Mouse (Mus musculus) lung, adult 2 months (tissue): ENCODE measurements around the gene Upf1.

Experiments
- CTCF ChIP-seq: fragments of 200-500 bp; IDR thresholded peaks from 2 replicates; pipeline ENCODE4 v1.5.1; 2011; ENCODE audit warnings: mild to moderate bottlenecking, low read length, control low read depth; ENCODE audit not compliant: insufficient read depth
- POLR2A ChIP-seq: fragments of 200-500 bp; IDR thresholded peaks from 2 replicates; pipeline ENCODE4 v1.6.1; 2011; ENCODE audit warnings: low read depth, mild to moderate bottlenecking, control low read depth, low read length, borderline replicate concordance; ENCODE audit errors: extremely low read depth

DNA sequence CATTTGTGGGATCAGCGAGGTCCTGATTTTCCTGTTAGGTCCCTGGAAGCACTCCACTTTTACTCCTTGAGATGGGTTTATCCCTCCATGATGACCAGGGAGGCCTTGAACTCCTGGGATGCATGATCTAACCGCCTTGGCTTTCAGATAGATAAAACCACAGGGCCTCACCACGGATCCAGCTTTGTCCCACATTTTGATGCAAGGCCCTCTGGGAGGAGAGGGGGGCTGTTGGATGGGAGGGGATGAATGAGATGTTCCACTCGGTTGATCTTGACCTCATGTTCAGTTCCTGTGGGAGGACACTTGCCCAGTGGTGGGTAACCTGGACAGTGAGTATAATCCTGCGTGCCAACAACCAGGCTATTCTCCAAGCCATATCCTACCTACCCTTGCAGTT lies 68.7 kb downstream of the Upf1 start:
- no peak for TF ChIP-seq POLR2A
- no peak for TF ChIP-seq CTCF
